ENCODE assay signal across 25 mouse cellular contexts in the genomic region with DNA sequence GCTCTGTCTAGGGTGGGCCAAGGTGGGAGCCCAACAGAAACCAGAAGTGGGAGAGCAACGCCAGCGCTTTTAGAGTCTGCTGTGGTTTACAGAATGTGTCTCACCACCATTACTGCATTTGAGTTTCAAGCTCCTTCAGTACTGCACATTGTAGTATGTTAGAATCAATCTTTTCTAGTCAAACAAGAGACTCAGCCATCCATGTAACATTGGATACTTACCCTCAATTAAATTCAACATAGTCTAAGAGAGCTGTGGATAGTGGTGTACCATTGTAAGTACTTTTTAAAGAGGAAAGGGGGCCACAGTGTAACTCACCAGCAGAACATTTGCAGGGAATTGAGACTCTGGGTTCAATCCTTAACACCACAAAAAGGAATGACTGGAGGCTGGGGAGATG. TPM values are rescaled to one million over a fixed set of nuclear protein-coding genes. Genes with fewer than 3 reads are reported as not detected.
A peak's percentile ranks its signal among the peaks of the same experiment; 100 is the strongest.
DNase-seq lines count a peak whose midpoint lies in the region; ATAC-seq and TF ChIP-seq lines count a peak whose summit lies in the region.
"Had no signal": no experiment of that assay in that cellular context is flagged by ENCODE, and none has a peak within 500 bp of the region (broad histone marks: within the 10 kb centered on the region; RNA-seq: fewer than 3 reads in every experiment).

No protein-coding gene starts in this region.

- no peak for TF ChIP-seq POLR2A in brain, embryonic 14.5 days (IDR thresholded peaks at IDR 0.05; ENCODE audit: borderline replicate concordance, extremely low read depth, insufficient read depth, insufficient read length, poor library complexity, severe bottlenecking)

- no peaks in the 10 kb centered on the region; the same call in 1 of the 2 replicates for H3K9me3 ChIP-seq in forebrain, embryonic 13.5 days (replicated peaks)
- H3K9me3 ChIP-seq in forebrain, embryonic 16.5 days (ENCODE audit: control insufficient read depth, low read length) = no peaks in the 10 kb centered on the region
- H3K9me3 ChIP-seq: embryonic facial prominence, embryonic 12.5 days; embryonic facial prominence, embryonic 15.5 days; hindbrain, embryonic 10.5 days; hindbrain, embryonic 13.5 days; intestine, embryonic 15.5 days had no signal

- ATAC-seq in forebrain, embryonic 13.5 days = 0 out of 2 replicates have a peak, but pooled peaks have one; percentile 27
- ATAC-seq in forebrain, embryonic 16.5 days = peak; percentile 23; the same call in 1 of the 2 replicates
- ATAC-seq in granulocyte monocyte progenitor cell, adult 5-6 weeks (replicated peaks; ENCODE audit: poor library complexity, severe bottlenecking) = no peak
- ATAC-seq: activated CD4-positive, CD25-positive, alpha-beta regulatory T cell, adult 4 months; CD4-positive, CD25-positive, alpha-beta regulatory T cell, adult 4 months; intestine, embryonic 15.5 days had no signal

- no peak overlapping the region for H3K9ac ChIP-seq in forebrain, embryonic 13.5 days
- H3K9ac ChIP-seq in forebrain, embryonic 16.5 days (replicated peaks; ENCODE audit: low read depth, low read length) = no peak overlapping the region
- H3K9ac ChIP-seq: embryonic facial prominence, embryonic 12.5 days; embryonic facial prominence, embryonic 15.5 days; hindbrain, embryonic 13.5 days; intestine, embryonic 15.5 days had no signal

- 17% methylated on average over 2 of the region's 2 CpGs for WGBS in forebrain, embryonic 13.5 days
- 6% methylated on average over 2 of the region's 2 CpGs for WGBS in forebrain, embryonic 16.5 days

- peaks cover 11% of the 10 kb centered on the region for H3K36me3 ChIP-seq in forebrain, embryonic 13.5 days (ENCODE audit: poor library complexity, severe bottlenecking)
- H3K36me3 ChIP-seq in forebrain, embryonic 16.5 days (ENCODE audit: control insufficient read depth, insufficient read depth) = no peaks in the 10 kb centered on the region
- H3K36me3 ChIP-seq: embryonic facial prominence, embryonic 15.5 days; intestine, embryonic 15.5 days had no signal

- H3K4me3 ChIP-seq in forebrain, embryonic 13.5 days = no peak overlapping the region
- H3K4me3 ChIP-seq in forebrain, embryonic 16.5 days (replicated peaks; ENCODE audit: low read length) = no peak overlapping the region
- H3K4me3 ChIP-seq in layer of hippocampus, adult 2 months = no peak overlapping the region
- H3K4me3 ChIP-seq: embryonic facial prominence, embryonic 12.5 days; embryonic facial prominence, embryonic 15.5 days; hindbrain, embryonic 10.5 days; hindbrain, embryonic 13.5 days; intestine, embryonic 15.5 days had no signal

- H3K4me1 ChIP-seq in forebrain, embryonic 13.5 days = peaks cover 34% of the 10 kb centered on the region
- H3K4me1 ChIP-seq in forebrain, embryonic 16.5 days (replicated peaks; ENCODE audit: control insufficient read depth, insufficient read depth, low read length) = peaks cover 11% of the 10 kb centered on the region; the same call in 1 of the 2 replicates
- H3K4me1 ChIP-seq: intestine, embryonic 15.5 days had no signal

- H3K27me3 ChIP-seq in forebrain, embryonic 13.5 days = no peaks in the 10 kb centered on the region
- no peaks in the 10 kb centered on the region for H3K27me3 ChIP-seq in forebrain, embryonic 16.5 days (replicated peaks; ENCODE audit: control insufficient read depth, insufficient read depth, low read length)
- H3K27me3 ChIP-seq: embryonic facial prominence, embryonic 12.5 days; embryonic facial prominence, embryonic 15.5 days; hindbrain, embryonic 13.5 days; intestine, embryonic 15.5 days had no signal

- no peak overlapping the region for H3K4me2 ChIP-seq in forebrain, embryonic 13.5 days
- H3K4me2 ChIP-seq in forebrain, embryonic 16.5 days (ENCODE audit: low read length) = no peak overlapping the region
- H3K4me2 ChIP-seq: embryonic facial prominence, embryonic 12.5 days; embryonic facial prominence, embryonic 15.5 days; heart, embryonic 11.5 days; hindbrain, embryonic 13.5 days; intestine, embryonic 15.5 days had no signal

- H3K27ac ChIP-seq in forebrain, embryonic 13.5 days = peak overlapping the region; percentile 61; the same call in 1 of the 2 replicates
- H3K27ac ChIP-seq in forebrain, embryonic 16.5 days (ENCODE audit: low read length) = no peak overlapping the region
- H3K27ac ChIP-seq in layer of hippocampus, adult 2 months = no peak overlapping the region
- H3K27ac ChIP-seq: embryonic facial prominence, embryonic 12.5 days; embryonic facial prominence, embryonic 15.5 days; hindbrain, embryonic 10.5 days; hindbrain, embryonic 13.5 days; intestine, embryonic 15.5 days had no signal

- TF ChIP-seq CTCF in brain, embryonic 14.5 days (IDR thresholded peaks at IDR 0.05; ENCODE audit: borderline replicate concordance, extremely low read depth, insufficient read depth, insufficient read length) = no peak
- no peak for TF ChIP-seq CTCF in layer of hippocampus, adult 2 months (conservative IDR thresholded peaks at IDR 0.05)

- DNase-seq in Muller cell, postnatal 12 days (ENCODE audit: inconsistent ontology term) = peak; percentile 45
- peak; percentile 52 for DNase-seq in brain, embryonic 14.5 days (ENCODE audit: low read depth)
- DNase-seq in yolk sac, embryonic 10.5 days (ENCODE audit: low spot score) = no peak
- no peak for DNase-seq in layer of hippocampus, adult 2 months (ENCODE audit: low spot score in 2 of 2)
- DNase-seq in cerebellum, adult 8-10 months = no peak
- DNase-seq: adrenal gland, adult 8-10 months; adrenal gland, postnatal 25 days; cerebellum, adult 18-20 months; cerebellum, adult 9-11 months; cerebellum, postnatal 25 days; gastrocnemius, postnatal 10 days; gastrocnemius, postnatal 36 days; heart, adult 11 months; kidney, adult 11 months had no signal

RNA-seq across cellular contexts. Expression of gene Ltbp2, which starts 35.3 kb away (rescaled TPM):
- polyA plus RNA-seq in brain, embryonic 14.5 days (2012; rRNA removed) = 0.72 and 1.4 TPM in 2 replicates
- 0.13 TPM in 1 of 2 replicates, not detected in the other for polyA plus RNA-seq in forebrain, embryonic 13.5 days (2015; fragmentation: Nextera tagmentation; extraction: Ambion mirVana)
- 0.30 and 0.37 TPM in 2 replicates for polyA plus RNA-seq in forebrain, embryonic 16.5 days (2015; fragmentation: Nextera tagmentation; extraction: Ambion mirVana)
- not detected in 2 replicates for total RNA-seq in granulocyte monocyte progenitor cell, adult 5-6 weeks (2014; fragmentation: Nextera tagmentation)
- not detected in 2 replicates for total RNA-seq in granulocyte monocyte progenitor cell, adult 5-6 weeks (2017)
- total RNA-seq in layer of hippocampus, adult 2 months (2021) = under 1 TPM; 0.26 to 0.71 TPM
- polyA plus RNA-seq: activated CD4-positive, CD25-positive, alpha-beta regulatory T cell, adult 4 months; CD4-positive, CD25-positive, alpha-beta regulatory T cell, adult 4 months had no signal

RNA-seq across cellular contexts. Expression of gene Fcf1, which starts 59.1 kb away (rescaled TPM):
- 82.0 and 91.1 TPM in 2 replicates for polyA plus RNA-seq in brain, embryonic 14.5 days (2012; rRNA removed)
- polyA plus RNA-seq in forebrain, embryonic 13.5 days (2015; fragmentation: Nextera tagmentation; extraction: Ambion mirVana) = 146 and 167 TPM in 2 replicates
- 108 and 118 TPM in 2 replicates for polyA plus RNA-seq in forebrain, embryonic 16.5 days (2015; fragmentation: Nextera tagmentation; extraction: Ambion mirVana)
- 131 and 137 TPM in 2 replicates for total RNA-seq in granulocyte monocyte progenitor cell, adult 5-6 weeks (2014; fragmentation: Nextera tagmentation)
- total RNA-seq in granulocyte monocyte progenitor cell, adult 5-6 weeks (2017) = 120 and 140 TPM in 2 replicates
- total RNA-seq in layer of hippocampus, adult 2 months (2021) = 10 to 100 TPM; 33.8 to 34.7 TPM

RNA-seq across cellular contexts. Expression of gene Arel1, which starts 59.1 kb away (rescaled TPM):
- polyA plus RNA-seq in brain, embryonic 14.5 days (2012; rRNA removed) = 55.9 and 60.9 TPM in 2 replicates
- 22.1 and 26.7 TPM in 2 replicates for polyA plus RNA-seq in forebrain, embryonic 13.5 days (2015; fragmentation: Nextera tagmentation; extraction: Ambion mirVana)
- polyA plus RNA-seq in forebrain, embryonic 16.5 days (2015; fragmentation: Nextera tagmentation; extraction: Ambion mirVana) = 39.3 and 43.5 TPM in 2 replicates
- 31.0 and 38.8 TPM in 2 replicates for total RNA-seq in granulocyte monocyte progenitor cell, adult 5-6 weeks (2014; fragmentation: Nextera tagmentation)
- 37.8 and 45.9 TPM in 2 replicates for total RNA-seq in granulocyte monocyte progenitor cell, adult 5-6 weeks (2017)
- total RNA-seq in layer of hippocampus, adult 2 months (2021) = 100 to 1,000 TPM; 108 to 115 TPM

Comparison
In these comparisons a context has a peak if more than half of its experiments do, and no peak if none do; other contexts are left out.
1. DNase-seq: peak in Muller cell, postnatal 12 days (single experiment) and brain, embryonic 14.5 days (single experiment); none in yolk sac, embryonic 10.5 days (single experiment), layer of hippocampus, adult 2 months (0 of 2) and cerebellum, adult 8-10 months (single experiment).